Mouse (Mus musculus) erythroblast, embryonic 14.5 days (primary cell): ENCODE measurements around the gene Hdc.

Experiments used
- GATA1 ChIP-seq: IDR thresholded peaks from 2 replicates; pipeline ENCODE4 v1.6.1; 2012; ENCODE audit warnings: low read length, inconsistent platforms, mixed read lengths
- TAL1 ChIP-seq: IDR thresholded peaks from 3 replicates; pipeline ENCODE4 v1.6.1; 2012; ENCODE audit warnings: low read length, inconsistent platforms, mixed read lengths

DNA sequence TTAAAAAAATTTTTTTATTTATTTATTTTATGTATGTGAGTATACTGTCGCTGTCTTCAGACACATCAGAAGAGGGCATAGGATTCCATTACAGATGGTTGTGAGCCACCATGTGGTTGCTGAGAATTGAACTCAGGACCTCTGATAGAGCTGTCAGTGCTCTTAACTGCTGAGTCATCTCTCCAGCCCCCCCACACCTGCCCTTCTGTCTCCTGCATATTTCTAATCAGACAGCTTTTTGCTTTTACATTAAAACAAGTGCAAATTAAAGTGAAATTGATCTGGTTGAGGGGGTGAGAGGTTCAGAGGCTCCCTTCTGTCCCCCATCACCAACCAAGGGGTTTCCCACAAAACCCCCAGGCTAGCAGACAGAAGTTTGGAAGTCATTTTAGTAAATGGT is 39.8 kb downstream of the Hdc start:
- TF ChIP-seq GATA1 (no peak), TAL1 (no peak)
